Mouse (Mus musculus) cortical plate, adult 2 months (tissue): ENCODE measurements around the gene Tmed9. TPM values are rescaled to one million over a fixed set of nuclear protein-coding genes. Genes with fewer than 3 reads are reported as not detected.

Experiments used
- H3K27ac ChIP-seq: fragments of 200-500 bp; 2 replicates; pipeline ENCODE4 v1.5.1; 2012; ENCODE audit warnings: low read length, control low read depth, inconsistent platforms; ENCODE audit not compliant: insufficient read depth
- H3K4me1 ChIP-seq: fragments of 200-500 bp; 2 replicates; pipeline ENCODE4 v1.6.1; 2011; ENCODE audit warnings: low read length; ENCODE audit not compliant: control insufficient read depth, insufficient read depth
- H3K4me3 ChIP-seq: fragments of 200-500 bp; 2 replicates; pipeline ENCODE4 v1.5.1; 2011; ENCODE audit warnings: mild to moderate bottlenecking, low read length, control low read depth; ENCODE audit not compliant: insufficient read depth
- CTCF ChIP-seq: fragments of 200-500 bp; IDR thresholded peaks from 2 replicates; pipeline ENCODE4 v1.5.1; 2011; ENCODE audit warnings: mild to moderate bottlenecking, control low read depth, low read length; ENCODE audit not compliant: insufficient read depth; ENCODE audit errors: extremely low read depth
- POLR2A ChIP-seq: fragments of 200-500 bp; IDR thresholded peaks from 2 replicates; pipeline ENCODE4 v1.6.1; 2011; ENCODE audit warnings: mild to moderate bottlenecking, low read length, control low read depth; ENCODE audit not compliant: insufficient read depth; ENCODE audit errors: extremely low read depth
- polyA plus RNA-seq: library from polyadenylated mRNA; depleted of rRNA; stranded (reverse); fragments of >200 nt; gene quantifications from 2 replicates; pipeline ENCODE4 v1.2.3, GENCODE M21; 2012; rRNA removed

The Tmed9 gene
- 111 and 125 TPM in 2 replicates for polyA plus RNA-seq

DNA sequence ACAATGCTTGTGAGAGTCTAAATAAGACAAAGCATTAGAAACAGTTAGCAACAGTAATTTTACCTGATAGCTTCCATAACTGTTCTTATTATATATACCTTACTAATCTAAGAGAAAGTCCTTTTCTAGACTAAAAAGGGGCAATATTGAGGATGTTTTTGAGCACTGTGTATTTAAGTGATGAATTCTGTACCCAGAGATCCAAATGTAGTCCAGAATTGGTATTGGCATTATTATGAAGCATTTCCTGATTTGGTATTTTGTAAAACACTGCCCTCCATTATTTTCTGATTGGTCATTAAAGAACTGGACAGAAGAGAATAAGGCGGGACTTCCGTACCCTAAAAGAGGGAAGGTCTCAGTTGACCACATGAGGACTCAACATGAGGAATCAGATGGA lies at the start of gene Tmed9:
Gene Tmed9, plus strand, starts transcription at position 301 of the 400 bp plus-strand sequence.
- no peak within 1 kb of the TSS for H3K27ac ChIP-seq
- H3K4me3 ChIP-seq: no peak within 1 kb of the TSS
- H3K4me1 ChIP-seq: peaks cover 3% of the 10 kb centered on the region; the same call in 1 of the 2 replicates
- TF ChIP-seq CTCF (no peak), POLR2A (no peak)

DNA sequence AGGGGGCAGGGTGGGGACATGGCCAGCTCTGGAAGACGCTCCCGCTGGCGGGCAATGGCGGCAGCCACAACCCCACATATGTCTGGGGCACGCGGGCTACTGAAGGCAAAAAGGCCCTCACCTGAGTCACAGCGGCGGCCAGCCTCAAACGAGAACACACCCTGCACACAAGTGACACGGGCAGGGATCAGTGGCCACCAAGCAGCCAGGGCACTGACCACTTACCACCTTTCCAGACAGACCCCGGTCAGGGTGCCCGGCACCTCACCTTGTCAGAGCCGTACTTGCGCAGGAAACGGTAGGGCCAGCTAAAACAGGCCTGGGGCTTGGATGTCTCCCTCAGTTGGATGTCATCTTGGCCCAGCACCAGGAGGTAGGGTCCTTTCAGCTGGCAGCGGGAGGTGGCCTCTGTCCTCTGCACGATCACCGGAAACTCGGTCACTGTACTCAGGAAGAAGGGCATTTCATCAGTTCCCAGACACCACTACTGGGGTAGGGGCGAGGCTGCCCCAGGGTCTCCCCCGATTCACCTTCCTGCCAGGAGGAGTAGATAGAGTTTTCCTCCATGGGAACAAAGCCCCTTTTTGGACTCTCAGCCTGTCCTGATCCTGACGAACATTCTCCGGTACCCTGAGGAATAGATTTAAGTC lies 49.5 kb upstream of the Tmed9 start:
- no peak for TF ChIP-seq POLR2A
- TF ChIP-seq CTCF: no peak
- no peak overlapping the region for H3K4me3 ChIP-seq
- H3K4me1 ChIP-seq: 0 out of 2 replicates have a peak, but pooled peaks cover 2% of the 10 kb centered on the region
- H3K27ac ChIP-seq: no peak overlapping the region

GRCm38 (mm10) chr13:55525733-55526553 lies 47.6 kb upstream of the Tmed9 start:
- no peak for TF ChIP-seq CTCF
- TF ChIP-seq POLR2A: no peak
- no peak overlapping the region for H3K27ac ChIP-seq
- no peak overlapping the region for H3K4me3 ChIP-seq
- H3K4me1 ChIP-seq: 0 out of 2 replicates have a peak, but pooled peaks cover 2% of the 10 kb centered on the region

DNA sequence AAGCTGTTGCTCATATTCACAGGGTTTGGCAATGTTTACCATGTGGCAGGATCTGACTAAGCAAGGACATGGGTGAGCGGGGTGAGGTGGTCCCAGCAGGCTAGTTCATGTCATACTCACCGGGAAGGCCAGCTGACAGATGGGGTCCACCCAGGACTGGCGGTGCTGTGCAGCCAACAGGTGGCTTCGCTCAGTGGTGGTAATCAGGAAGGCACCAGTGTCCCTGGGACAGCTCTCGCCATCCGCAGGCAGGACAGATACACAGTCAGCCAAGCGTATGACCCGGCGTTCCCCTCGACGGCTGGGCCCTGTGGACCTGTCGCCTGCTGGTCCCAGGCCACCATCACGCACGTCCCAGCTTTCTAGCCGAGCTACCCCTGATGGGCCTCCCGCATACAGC lies 46.3 kb upstream of the Tmed9 start:
- H3K4me1 ChIP-seq: 0 out of 2 replicates have a peak, but pooled peaks cover 2% of the 10 kb centered on the region
- no peak overlapping the region for H3K4me3 ChIP-seq
- TF ChIP-seq POLR2A (no peak), CTCF (no peak)
- no peak overlapping the region for H3K27ac ChIP-seq

DNA sequence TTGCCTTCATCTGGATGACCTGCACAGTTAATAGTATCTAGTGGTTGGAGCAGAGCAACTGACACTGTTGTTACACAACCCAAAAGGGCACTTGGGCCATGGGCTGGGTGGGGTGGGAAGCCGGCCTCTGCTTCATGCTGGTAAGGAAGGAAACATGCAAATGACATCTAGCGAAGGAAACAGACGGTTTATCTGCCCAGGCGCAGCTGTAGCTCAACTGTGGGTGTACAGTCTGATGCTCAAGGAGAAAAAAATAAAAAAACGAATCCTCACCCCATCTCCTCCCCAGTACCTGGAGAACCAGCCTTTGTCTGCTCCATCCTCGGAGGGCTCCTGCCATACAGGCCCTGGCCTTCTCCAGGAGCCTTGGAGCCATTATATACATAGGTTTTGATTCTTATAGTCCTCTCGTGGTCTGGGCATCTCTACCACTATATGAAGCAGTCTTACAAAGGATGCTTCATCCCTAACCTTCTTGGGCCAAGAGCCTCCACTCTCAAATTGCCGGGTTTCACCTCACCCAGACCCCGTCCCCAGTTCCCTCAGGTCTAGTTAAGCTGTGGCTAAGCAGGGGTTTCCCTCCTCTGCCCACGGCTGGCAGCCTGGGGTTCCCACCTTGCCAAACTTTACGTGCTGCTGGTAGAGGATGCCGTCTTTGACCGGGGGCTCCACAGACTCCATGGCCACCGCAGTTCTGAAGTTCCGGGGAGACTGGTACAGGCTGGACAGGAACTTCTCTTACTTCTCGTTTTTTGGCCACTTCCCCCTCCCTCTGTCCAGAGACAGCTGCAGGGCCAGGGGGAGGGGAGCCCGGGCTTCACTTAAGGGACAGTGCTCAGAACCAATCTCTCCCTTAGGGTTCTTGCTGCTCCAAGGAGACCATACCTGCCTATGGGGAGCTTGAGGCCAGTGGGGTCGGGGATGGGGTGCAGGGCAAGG lies 45.4 kb upstream of the Tmed9 start:
- Histone ChIP-seq H3K4me3 (no peak overlapping the region), H3K27ac (no peak overlapping the region), H3K4me1 (0 out of 2 replicates have a peak, but pooled peaks cover 2% of the 10 kb centered on the region)
- no peak for TF ChIP-seq CTCF
- 0 out of 2 replicates have a peak, but pooled peaks have one; percentile 6 for TF ChIP-seq POLR2A

DNA sequence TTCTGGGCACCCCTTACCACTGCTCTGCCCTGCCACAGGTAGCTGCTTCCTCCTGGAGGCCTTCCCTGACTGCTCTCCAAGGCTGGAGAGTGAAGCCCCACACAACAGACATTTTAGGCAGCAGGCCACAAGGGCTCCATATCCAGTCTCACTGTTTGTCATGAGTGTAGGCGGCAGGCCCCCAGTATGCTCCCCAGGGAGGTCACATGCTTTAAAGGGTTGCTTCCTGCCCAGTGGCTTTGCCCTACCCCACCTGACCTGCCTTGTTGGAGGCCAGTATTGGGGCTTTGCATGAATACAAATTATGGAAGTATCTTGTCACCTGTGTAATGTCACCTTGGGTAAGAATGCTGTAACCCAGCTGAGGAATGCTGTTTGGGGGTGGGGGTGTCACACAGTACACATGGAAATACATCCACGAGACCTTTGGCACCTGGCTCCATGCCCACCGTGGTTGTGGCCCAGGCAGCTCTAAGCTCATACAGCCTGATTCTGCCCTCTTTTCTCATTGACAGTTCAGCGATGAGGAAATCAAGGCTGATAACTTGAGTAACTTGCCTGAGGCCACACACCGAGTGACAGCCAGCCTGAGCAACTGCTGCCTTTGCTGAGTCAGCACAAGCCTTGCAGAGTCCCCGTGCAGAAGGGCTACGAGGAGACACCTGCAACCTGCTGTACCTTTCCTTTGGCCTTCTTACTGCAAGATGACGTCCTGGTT lies 44.2 kb upstream of the Tmed9 start, which contains the start of gene Dok3:
Gene Dok3, minus strand, starts transcription at position 99 of the 718 bp plus-strand sequence.
- Histone ChIP-seq H3K27ac (no peak within 1 kb of the TSS), H3K4me1 (0 out of 2 replicates have a peak, but pooled peaks cover 2% of the 10 kb centered on the region), H3K4me3 (no peak within 1 kb of the TSS)
- TF ChIP-seq CTCF: no peak
- TF ChIP-seq POLR2A: no peak

GRCm38 (mm10) chr13:55535191-55535590 lies 38.3 kb upstream of the Tmed9 start:
- TF ChIP-seq CTCF (no peak), POLR2A (no peak)

DNA sequence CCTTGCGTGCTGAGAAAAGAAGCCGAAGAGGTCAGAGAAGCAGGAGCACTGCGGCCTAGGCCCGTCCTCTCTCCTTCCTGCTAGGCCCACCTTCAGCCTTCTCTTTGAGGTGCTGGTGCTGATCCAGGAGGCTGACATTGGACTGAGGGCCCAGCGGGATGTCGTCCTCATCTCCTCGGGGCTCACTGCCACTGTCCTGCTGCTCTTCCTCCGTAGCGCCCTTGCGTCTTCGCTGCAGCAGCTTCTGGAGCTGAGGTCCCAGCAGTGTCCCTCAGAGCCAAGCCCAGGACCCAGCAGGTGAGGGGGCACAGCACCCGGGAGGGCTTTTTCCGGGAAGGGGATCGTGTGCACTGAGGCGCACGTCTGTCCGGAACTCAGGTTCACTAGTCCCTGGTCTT lies 37.7 kb upstream of the Tmed9 start:
- Histone ChIP-seq H3K4me1 (no peaks in the 10 kb centered on the region), H3K4me3 (peak overlapping the region; percentile 90), H3K27ac (no peak overlapping the region)
- TF ChIP-seq POLR2A (no peak), CTCF (no peak)

More at GRCm38 (mm10) chr13:55535191-55535590, 38.3 kb upstream of the Tmed9 start:
- no peaks in the 10 kb centered on the region for H3K4me1 ChIP-seq
- peak overlapping the region; percentile 90 for H3K4me3 ChIP-seq
- no peak overlapping the region for H3K27ac ChIP-seq
